Mouse (Mus musculus) urinary bladder, postnatal 25 days (tissue): ENCODE data around the gene Wdfy4.

Experiments
- DNase-seq: peaks from one replicate; pipeline ENCODE4 v3.0.0; 2022; ENCODE audit warnings: low spot score

Gene Wdfy4

GRCm38 (mm10) chr14:33078596-33078995, 106.7 kb downstream of the Wdfy4 start:
- DNase-seq = no peak

- no peak for DNase-seq
Measured at GRCm38 (mm10) chr14:33078110-33078509, 107.2 kb downstream of the Wdfy4 start.

- DNase-seq = no peak
Measured at GRCm38 (mm10) chr14:33073355-33073754, 112.0 kb downstream of the Wdfy4 start.

- DNase-seq = no peak
Measured at GRCm38 (mm10) chr14:33072351-33072750, 113.0 kb downstream of the Wdfy4 start.

- no peak for DNase-seq
Measured at GRCm38 (mm10) chr14:33067676-33068075, 117.6 kb downstream of the Wdfy4 start.

GRCm38 (mm10) chr14:33062996-33063395, 122.3 kb downstream of the Wdfy4 start:
- no peak for DNase-seq

- no peak for DNase-seq
Measured at GRCm38 (mm10) chr14:33058881-33059660, 126.2 kb downstream of the Wdfy4 start.

GRCm38 (mm10) chr14:33053441-33053840, 131.9 kb downstream of the Wdfy4 start:
- DNase-seq = no peak

GRCm38 (mm10) chr14:33045217-33045616, 140.1 kb downstream of the Wdfy4 start:
- DNase-seq = no peak

- DNase-seq = no peak
Measured at GRCm38 (mm10) chr14:33036811-33037210, 148.5 kb downstream of the Wdfy4 start.

- DNase-seq = no peak
Measured at GRCm38 (mm10) chr14:33035386-33035785, 149.9 kb downstream of the Wdfy4 start.

- no peak for DNase-seq
Measured at GRCm38 (mm10) chr14:33033424-33033823, 151.9 kb downstream of the Wdfy4 start.

- no peak for DNase-seq
Measured at GRCm38 (mm10) chr14:33030849-33031248, 154.5 kb downstream of the Wdfy4 start.

- no peak for DNase-seq
Measured at GRCm38 (mm10) chr14:33019606-33020005, 165.7 kb downstream of the Wdfy4 start.

- DNase-seq = no peak
Measured at GRCm38 (mm10) chr14:33019050-33019449, 166.3 kb downstream of the Wdfy4 start.

GRCm38 (mm10) chr14:33007638-33008037, 177.7 kb downstream of the Wdfy4 start:
- DNase-seq = no peak

GRCm38 (mm10) chr14:33005114-33005513, 180.2 kb downstream of the Wdfy4 start:
- DNase-seq = no peak

GRCm38 (mm10) chr14:33000112-33000979, 185.0 kb downstream of the Wdfy4 start:
- no peak for DNase-seq

- DNase-seq = no peak
Measured at GRCm38 (mm10) chr14:32999511-32999910, 185.8 kb downstream of the Wdfy4 start.

GRCm38 (mm10) chr14:32994954-32995636, 190.2 kb downstream of the Wdfy4 start:
- no peak for DNase-seq

GRCm38 (mm10) chr14:32991082-32991481, 194.2 kb downstream of the Wdfy4 start, which contains the start of gene Lrrc18:
Lrrc18 (plus strand) TSS chr14:32991382.
- no peak for DNase-seq

GRCm38 (mm10) chr14:32986659-32987058, 198.6 kb downstream of the Wdfy4 start:
- DNase-seq = no peak
